Mouse (Mus musculus) cerebellum, adult 2 months (tissue): Measurements from ENCODE around the gene Rnd2.

Experiments used
- CTCF ChIP-seq: fragments of 200-500 bp; IDR thresholded peaks from 2 replicates; pipeline ENCODE4 v1.5.1; 2011; ENCODE audit warnings: low read depth, mild to moderate bottlenecking, control low read depth, low read length, moderate library complexity, borderline replicate concordance; ENCODE audit not compliant: insufficient read depth
- POLR2A ChIP-seq: fragments of 200-500 bp; IDR thresholded peaks from 2 replicates; pipeline ENCODE4 v1.6.1; 2011; ENCODE audit warnings: low read length, control low read depth, borderline replicate concordance; ENCODE audit not compliant: insufficient read depth

- TF ChIP-seq CTCF (no peak), POLR2A (no peak)
Observed at GRCm38 (mm10) chr11:101483804-101484203, 19.0 kb downstream of the Rnd2 start.
